Mouse (Mus musculus): ENCODE measurements around the gene Tbc1d10c. TPM values are rescaled to one million over a fixed set of nuclear protein-coding genes. Genes with fewer than 3 reads are reported as not detected.

Gene Tbc1d10c
- polyA plus RNA-seq, 1 experiment from 2014 or later: 0.43 TPM

GRCm38 (mm10) chr19:4172925-4173324 is 18.2 kb downstream of the Tbc1d10c start:
- H3K27me3 ChIP-seq (ENCODE audit: control insufficient read depth, insufficient read depth, low read length): no peaks in the 10 kb centered on the region
- H3K4me3 ChIP-seq (ENCODE audit: low read depth, low read length): no peak overlapping the region
- no peak overlapping the region for H3K27ac ChIP-seq (ENCODE audit: low read depth, low read length)
- 61% methylated on average over 11 of the region's 11 CpGs for WGBS
- ATAC-seq (replicated peaks; ENCODE audit: low FRiP score) (no peak), DNase-seq (ENCODE audit: low spot score) (no peak)
- no peaks in the 10 kb centered on the region for H3K36me3 ChIP-seq (ENCODE audit: control insufficient read depth, insufficient read depth, low read length)
- H3K4me1 ChIP-seq (replicated peaks; ENCODE audit: control insufficient read depth, insufficient read depth, low read length): peaks cover 15% of the 10 kb centered on the region
- no peak overlapping the region for H3K4me2 ChIP-seq (ENCODE audit: low read depth, low read length, severe bottlenecking)
- H3K9ac ChIP-seq (ENCODE audit: low read length): no peak overlapping the region
- H3K9me3 ChIP-seq (ENCODE audit: control insufficient read depth, low read length): no peaks in the 10 kb centered on the region

- Histone ChIP-seq H3K36me3 (ENCODE audit: control insufficient read depth, insufficient read depth, low read length) (no peaks in the 10 kb centered on the region), H3K4me1 (replicated peaks; ENCODE audit: control insufficient read depth, insufficient read depth, low read length) (peaks cover 15% of the 10 kb centered on the region), H3K27ac (ENCODE audit: low read depth, low read length) (no peak overlapping the region), H3K4me3 (ENCODE audit: low read depth, low read length) (no peak overlapping the region), H3K27me3 (ENCODE audit: control insufficient read depth, insufficient read depth, low read length) (no peaks in the 10 kb centered on the region), H3K4me2 (ENCODE audit: low read depth, low read length, severe bottlenecking) (no peak overlapping the region), H3K9me3 (ENCODE audit: control insufficient read depth, low read length) (no peaks in the 10 kb centered on the region), H3K9ac (ENCODE audit: low read length) (no peak overlapping the region)
- DNase-seq (ENCODE audit: low spot score): no peak
- WGBS: 68% methylated on average over 13 of the region's 13 CpGs
- ATAC-seq (replicated peaks; ENCODE audit: low FRiP score): no peak
Observed at GRCm38 (mm10) chr19:4171393-4172290, 19.4 kb downstream of the Tbc1d10c start.

DNA sequence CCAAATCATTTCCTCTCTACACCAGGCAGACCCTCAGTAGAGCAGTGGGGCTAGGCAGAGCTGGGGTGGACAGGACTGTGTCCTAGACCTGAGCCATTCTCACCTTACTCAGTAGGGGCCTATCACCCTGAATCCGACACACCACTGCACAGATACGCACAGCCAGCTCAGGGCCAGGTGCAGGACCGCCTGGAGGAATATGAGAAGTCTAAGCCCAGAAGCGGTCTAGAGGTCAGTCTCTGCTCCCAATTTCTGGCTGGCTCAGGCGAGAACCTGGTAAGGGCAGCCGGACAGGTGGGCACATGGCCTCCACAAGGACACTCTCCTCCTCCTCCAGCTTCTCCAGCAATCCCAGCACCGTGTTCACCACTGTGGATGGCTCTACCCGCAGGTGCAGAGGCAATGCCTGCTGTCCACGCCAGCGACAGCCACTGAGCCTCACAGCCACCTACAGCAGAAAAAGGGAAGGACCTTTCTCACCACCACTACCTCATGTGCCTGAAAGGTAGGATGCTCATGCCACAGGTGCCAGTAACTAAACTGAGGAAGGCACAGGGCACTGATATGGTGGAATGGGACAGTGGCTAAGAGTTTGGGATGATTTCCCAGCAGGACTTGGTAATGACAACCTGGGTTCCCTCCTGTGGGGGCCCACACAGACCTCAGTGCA is 20.2 kb downstream of the Tbc1d10c start:
- DNase-seq (ENCODE audit: low spot score): no peak
- Histone ChIP-seq H3K36me3 (ENCODE audit: control insufficient read depth, insufficient read depth, low read length) (no peaks in the 10 kb centered on the region), H3K27me3 (ENCODE audit: control insufficient read depth, insufficient read depth, low read length) (no peaks in the 10 kb centered on the region), H3K4me2 (ENCODE audit: low read depth, low read length, severe bottlenecking) (no peak overlapping the region), H3K9me3 (ENCODE audit: control insufficient read depth, low read length) (no peaks in the 10 kb centered on the region), H3K9ac (ENCODE audit: low read length) (no peak overlapping the region), H3K4me1 (replicated peaks; ENCODE audit: control insufficient read depth, insufficient read depth, low read length) (peaks cover 13% of the 10 kb centered on the region), H3K27ac (ENCODE audit: low read depth, low read length) (no peak overlapping the region), H3K4me3 (ENCODE audit: low read depth, low read length) (no peak overlapping the region)
- no peak for ATAC-seq (replicated peaks; ENCODE audit: low FRiP score)
- WGBS: 88% methylated on average over 10 of the region's 10 CpGs

DNA sequence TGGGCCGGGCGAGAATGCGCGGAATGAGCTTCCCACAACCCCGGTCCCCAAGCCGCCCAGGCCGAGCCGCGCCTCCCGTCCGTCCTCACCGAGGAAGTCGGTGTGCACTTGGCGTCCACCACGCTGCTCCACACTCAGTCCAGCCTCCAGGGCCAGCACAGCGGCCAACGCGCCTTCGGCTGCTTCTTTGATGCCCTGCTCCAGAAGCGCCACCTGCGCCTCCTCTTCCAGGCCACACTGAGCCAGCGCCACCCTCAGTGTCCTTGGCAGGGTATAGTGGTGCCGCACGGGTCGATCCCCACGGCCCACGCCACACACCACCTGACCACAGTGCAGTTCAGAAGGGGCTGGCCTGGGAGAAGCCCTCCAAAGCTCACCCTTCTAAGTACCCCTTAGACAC is 21.3 kb downstream of the Tbc1d10c start:
- Histone ChIP-seq H3K4me1 (replicated peaks; ENCODE audit: control insufficient read depth, insufficient read depth, low read length) (peaks cover 6% of the 10 kb centered on the region), H3K36me3 (ENCODE audit: control insufficient read depth, insufficient read depth, low read length) (no peaks in the 10 kb centered on the region), H3K9ac (ENCODE audit: low read length) (peak overlapping the region; percentile 75), H3K4me3 (ENCODE audit: low read depth, low read length) (peak overlapping the region; percentile 37), H3K27ac (ENCODE audit: low read depth, low read length) (peak overlapping the region; percentile 67), H3K9me3 (ENCODE audit: control insufficient read depth, low read length) (no peaks in the 10 kb centered on the region), H3K27me3 (ENCODE audit: control insufficient read depth, insufficient read depth, low read length) (no peaks in the 10 kb centered on the region), H3K4me2 (ENCODE audit: low read depth, low read length, severe bottlenecking) (peak overlapping the region; percentile 92)
- no peak for DNase-seq (ENCODE audit: low spot score)
- WGBS: 10% methylated on average over 27 of the region's 27 CpGs
- ATAC-seq (replicated peaks; ENCODE audit: low FRiP score): peak; percentile 63

DNA sequence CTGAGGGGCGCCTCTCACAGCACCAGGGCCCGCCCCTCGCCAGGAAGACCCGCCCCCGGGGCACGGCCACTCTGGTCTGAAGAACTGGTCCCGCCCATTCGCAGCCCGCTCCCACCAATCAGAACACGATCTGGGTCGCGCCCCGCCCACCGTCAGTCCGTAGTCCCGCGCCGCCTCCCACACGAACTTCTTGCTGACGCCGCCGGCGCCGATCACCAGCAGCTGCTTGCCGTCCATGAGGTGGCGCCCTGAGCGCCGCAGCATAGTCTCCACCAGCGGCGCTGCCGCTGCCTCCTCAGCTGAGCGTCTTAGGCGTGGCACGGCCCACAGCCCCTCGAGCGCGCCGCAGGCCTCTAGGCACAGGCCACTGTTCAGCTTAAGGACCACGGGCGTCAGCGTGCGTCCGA is 21.7 kb downstream of the Tbc1d10c start:
- Histone ChIP-seq H3K9ac (ENCODE audit: low read length) (peak overlapping the region; percentile 75), H3K4me2 (ENCODE audit: low read depth, low read length, severe bottlenecking) (peak overlapping the region; percentile 92), H3K9me3 (ENCODE audit: control insufficient read depth, low read length) (no peaks in the 10 kb centered on the region), H3K27ac (ENCODE audit: low read depth, low read length) (peak overlapping the region; percentile 67), H3K4me3 (ENCODE audit: low read depth, low read length) (peak overlapping the region; percentile 37), H3K4me1 (replicated peaks; ENCODE audit: control insufficient read depth, insufficient read depth, low read length) (peaks cover 6% of the 10 kb centered on the region), H3K27me3 (ENCODE audit: control insufficient read depth, insufficient read depth, low read length) (no peaks in the 10 kb centered on the region), H3K36me3 (ENCODE audit: control insufficient read depth, insufficient read depth, low read length) (no peaks in the 10 kb centered on the region)
- whole genome bisulfite sequencing: under 1% methylated on average over 42 of the region's 43 CpGs
- ATAC-seq (replicated peaks; ENCODE audit: low FRiP score): peak; percentile 94
- DNase-seq (ENCODE audit: low spot score): peak; percentile 100

DNA sequence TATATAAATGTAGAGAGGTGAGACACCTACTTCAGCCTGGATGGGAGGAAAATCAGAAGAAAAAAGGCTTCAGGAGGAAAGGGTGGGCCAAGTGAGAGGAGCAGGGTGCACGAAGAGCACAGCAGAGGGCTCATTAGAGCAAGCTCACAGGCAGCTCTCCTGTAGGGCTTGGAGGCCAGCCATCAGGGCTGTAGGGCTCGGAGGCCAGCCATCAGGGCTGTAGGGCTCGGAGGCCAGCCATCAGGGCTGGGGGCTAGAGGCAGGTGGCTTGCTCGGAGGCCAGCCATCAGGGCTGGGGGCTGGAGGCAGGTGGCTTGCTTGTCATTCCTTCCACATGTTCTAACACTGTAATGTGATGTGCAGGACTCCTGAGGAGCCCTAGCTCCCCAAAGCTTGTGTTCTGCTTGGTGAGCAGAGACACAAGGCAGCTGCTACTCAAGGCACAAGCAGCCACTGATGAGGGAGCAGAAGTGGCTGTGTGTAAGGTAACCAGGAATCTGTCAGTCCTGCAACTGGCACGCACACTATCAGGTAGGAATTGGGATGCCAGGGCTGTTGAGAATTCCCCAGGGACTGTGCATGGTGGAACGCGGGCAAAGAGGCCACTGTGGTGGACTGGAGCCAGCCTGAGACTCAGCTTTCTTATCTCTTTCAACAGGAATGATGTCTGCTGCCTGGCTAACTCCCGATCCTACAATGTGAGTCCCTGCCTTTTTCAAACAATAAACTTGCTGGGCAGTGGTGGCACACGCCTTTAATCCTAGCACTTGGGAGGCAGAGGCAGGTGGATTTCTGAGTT is 24.2 kb downstream of the Tbc1d10c start:
- H3K4me2 ChIP-seq (ENCODE audit: low read depth, low read length, severe bottlenecking): no peak overlapping the region
- no peaks in the 10 kb centered on the region for H3K9me3 ChIP-seq (ENCODE audit: control insufficient read depth, low read length)
- DNase-seq (ENCODE audit: low spot score) (no peak), ATAC-seq (replicated peaks; ENCODE audit: low FRiP score) (no peak)
- no peak overlapping the region for H3K9ac ChIP-seq (ENCODE audit: low read length)
- H3K4me3 ChIP-seq (ENCODE audit: low read depth, low read length): no peak overlapping the region
- WGBS: 88% methylated on average over 9 of the region's 9 CpGs
- peaks cover 12% of the 10 kb centered on the region for H3K4me1 ChIP-seq (replicated peaks; ENCODE audit: control insufficient read depth, insufficient read depth, low read length)
- H3K36me3 ChIP-seq (ENCODE audit: control insufficient read depth, insufficient read depth, low read length): no peaks in the 10 kb centered on the region
- H3K27me3 ChIP-seq (ENCODE audit: control insufficient read depth, insufficient read depth, low read length): no peaks in the 10 kb centered on the region
- H3K27ac ChIP-seq (ENCODE audit: low read depth, low read length): no peak overlapping the region

DNA sequence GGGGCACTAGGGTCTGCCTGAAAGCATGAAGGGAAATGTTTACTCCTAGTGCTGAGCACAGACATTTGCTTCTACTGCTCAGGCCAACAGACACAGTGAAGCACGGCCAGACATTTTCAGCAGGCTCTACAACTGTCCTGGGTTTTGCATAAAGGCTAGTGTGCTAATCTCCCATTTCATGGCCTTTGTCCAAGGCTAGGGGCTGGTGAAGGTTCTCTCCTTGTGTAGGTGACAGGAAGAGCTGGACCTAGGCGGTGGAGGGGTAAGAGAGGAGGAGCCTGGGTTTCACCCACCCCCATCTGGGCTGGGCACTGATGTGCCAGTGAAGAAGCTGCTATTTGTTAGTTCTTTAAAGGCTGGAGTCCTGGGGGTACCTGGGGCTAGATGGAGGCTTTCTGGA is 26.4 kb downstream of the Tbc1d10c start:
- H3K27me3 ChIP-seq (ENCODE audit: control insufficient read depth, insufficient read depth, low read length): no peaks in the 10 kb centered on the region
- ATAC-seq (replicated peaks; ENCODE audit: low FRiP score) (no peak), DNase-seq (ENCODE audit: low spot score) (no peak)
- WGBS: 73% methylated on average over 2 of the region's 2 CpGs
- no peak overlapping the region for H3K27ac ChIP-seq (ENCODE audit: low read depth, low read length)
- no peak overlapping the region for H3K4me3 ChIP-seq (ENCODE audit: low read depth, low read length)
- H3K4me2 ChIP-seq (ENCODE audit: low read depth, low read length, severe bottlenecking): no peak overlapping the region
- no peaks in the 10 kb centered on the region; the same call in 1 of the 2 replicates for H3K36me3 ChIP-seq (ENCODE audit: control insufficient read depth, insufficient read depth, low read length)
- peaks cover 7% of the 10 kb centered on the region for H3K4me1 ChIP-seq (replicated peaks; ENCODE audit: control insufficient read depth, insufficient read depth, low read length)
- no peak overlapping the region for H3K9ac ChIP-seq (ENCODE audit: low read length)
- no peaks in the 10 kb centered on the region for H3K9me3 ChIP-seq (ENCODE audit: control insufficient read depth, low read length)

DNA sequence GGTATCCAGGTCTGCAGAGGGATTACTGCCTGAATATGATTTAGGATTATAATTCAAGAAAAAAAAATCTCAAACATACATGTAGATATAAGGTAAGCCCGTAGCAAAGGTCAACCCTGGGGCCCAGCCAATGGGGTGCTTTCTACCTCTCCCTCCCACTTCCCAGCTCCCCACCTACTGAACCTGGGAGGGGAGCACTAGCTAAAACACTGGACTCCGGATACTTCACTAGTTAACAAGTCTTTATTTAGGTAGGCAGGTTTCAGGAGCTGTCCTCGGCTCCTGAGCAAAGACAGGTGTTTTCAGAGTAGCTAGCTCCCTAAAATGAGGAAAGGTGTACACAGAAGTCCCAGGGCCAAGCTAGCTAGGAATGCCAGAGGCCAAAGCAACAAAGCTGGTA is 27.0 kb downstream of the Tbc1d10c start:
- no peaks in the 10 kb centered on the region; the same call in 1 of the 2 replicates for H3K36me3 ChIP-seq (ENCODE audit: control insufficient read depth, insufficient read depth, low read length)
- H3K4me2 ChIP-seq (ENCODE audit: low read depth, low read length, severe bottlenecking): no peak overlapping the region
- H3K27me3 ChIP-seq (ENCODE audit: control insufficient read depth, insufficient read depth, low read length): no peaks in the 10 kb centered on the region
- WGBS: 78% methylated on average over 3 of the region's 3 CpGs
- DNase-seq (ENCODE audit: low spot score) (no peak), ATAC-seq (replicated peaks; ENCODE audit: low FRiP score) (no peak)
- H3K9me3 ChIP-seq (ENCODE audit: control insufficient read depth, low read length): no peaks in the 10 kb centered on the region
- no peak overlapping the region for H3K27ac ChIP-seq (ENCODE audit: low read depth, low read length)
- H3K4me1 ChIP-seq (replicated peaks; ENCODE audit: control insufficient read depth, insufficient read depth, low read length): peaks cover 6% of the 10 kb centered on the region
- no peak overlapping the region for H3K4me3 ChIP-seq (ENCODE audit: low read depth, low read length)
- H3K9ac ChIP-seq (ENCODE audit: low read length): no peak overlapping the region
